Mouse (Mus musculus) forebrain, embryonic 11.5 days (tissue): ENCODE measurements around the gene Ano6. TPM values are rescaled to one million over a fixed set of nuclear protein-coding genes. Genes with fewer than 3 reads are reported as not detected.

Experiments used
- ATAC-seq: fragments of 200-750 bp; cut with Nextera tagmentation; replicated peaks from 2 replicates; pipeline ENCODE4 v1.8.0; 2017; ENCODE audit warnings: moderate TSS enrichment; ENCODE audit not compliant: low FRiP score
- DNase-seq: peaks from one replicate; pipeline ENCODE4 v3.0.0-alpha.2; 2017; ENCODE audit warnings: low spot score
- H3K27ac ChIP-seq: fragments of 300-500 bp; sonication (generic); 2 replicates; pipeline ENCODE4 v1.5.1; 2014; ENCODE audit warnings: low read depth, low read length
- H3K27me3 ChIP-seq: fragments of 300-500 bp; sonication (generic); 2 replicates; pipeline ENCODE4 v1.6.1; 2014; ENCODE audit warnings: mild to moderate bottlenecking, low read length, mixed read lengths; ENCODE audit not compliant: control insufficient read depth, insufficient read depth
- H3K36me3 ChIP-seq: fragments of 300-500 bp; sonication (generic); 2 replicates; pipeline ENCODE4 v1.6.1; 2014; ENCODE audit warnings: mild to moderate bottlenecking, low read length, moderate library complexity, mixed read lengths; ENCODE audit not compliant: control insufficient read depth, insufficient read depth
- H3K4me1 ChIP-seq: fragments of 300-500 bp; sonication (generic); replicated peaks from 2 replicates; pipeline ENCODE4 v1.6.1; 2014; ENCODE audit warnings: low read length, mixed read lengths; ENCODE audit not compliant: control insufficient read depth, insufficient read depth
- H3K4me2 ChIP-seq: fragments of 300-500 bp; sonication (generic); 2 replicates; pipeline ENCODE4 v1.6.1; 2014; ENCODE audit warnings: low read depth, mild to moderate bottlenecking, low read length, moderate library complexity, mixed read lengths; ENCODE audit not compliant: severe bottlenecking
- H3K4me3 ChIP-seq: fragments of 300-500 bp; sonication (generic); 2 replicates; pipeline ENCODE4 v1.5.1; 2014; ENCODE audit warnings: low read depth, low read length
- H3K9ac ChIP-seq: fragments of 300-500 bp; sonication (generic); 2 replicates; pipeline ENCODE4 v1.6.1; 2014; ENCODE audit warnings: low read length
- H3K9me3 ChIP-seq: fragments of 300-500 bp; sonication (generic); 2 replicates; pipeline ENCODE4 v1.6.1; 2016; ENCODE audit warnings: low read length, mixed read lengths; ENCODE audit not compliant: control insufficient read depth
- WGBS: fragments of 180-500 bp; shearing (Covaris S2); extraction: QIAGEN DNeasy Blood & Tissue Kit; methylation state at CpG from one replicate; pipeline ENCODE4 v1.1.7; 2014; 5-methylcytosine and 5-hydroxymethylcytosine counted together
- polyA plus RNA-seq: library from polyadenylated mRNA; unstranded; fragments of >200 nt; fragmentation: Nextera tagmentation; extraction: Ambion mirVana; gene quantifications from 2 replicates; pipeline ENCODE4 v1.2.1, GENCODE M21; 2014

Ano6 gene
- polyA plus RNA-seq, 1 experiment from 2014 or later, result 40.3 TPM

GRCm38 (mm10) chr15:95989496-95990124 lies 199.0 kb downstream of the Ano6 start:
- H3K27me3 ChIP-seq, result no peaks in the 10 kb centered on the region
- no peaks in the 10 kb centered on the region for H3K4me1 ChIP-seq
- no peak for ATAC-seq
- no peak overlapping the region for H3K9ac ChIP-seq
- no peak overlapping the region for H3K27ac ChIP-seq
- WGBS, result 92% methylated on average over 9 of the region's 9 CpGs
- no peak for DNase-seq
- H3K9me3 ChIP-seq, result no peaks in the 10 kb centered on the region; the same call in 1 of the 2 replicates
- no peaks in the 10 kb centered on the region for H3K36me3 ChIP-seq
- no peak overlapping the region for H3K4me3 ChIP-seq
- no peak overlapping the region for H3K4me2 ChIP-seq

GRCm38 (mm10) chr15:96002958-96003601 lies 212.4 kb downstream of the Ano6 start:
- no peak overlapping the region for H3K27ac ChIP-seq

GRCm38 (mm10) chr15:96011640-96012390 lies 221.2 kb downstream of the Ano6 start:
- ATAC-seq, result no peak

More at GRCm38 (mm10) chr15:96002958-96003601, 212.4 kb downstream of the Ano6 start:
- H3K4me1 ChIP-seq, result no peaks in the 10 kb centered on the region
- no peaks in the 10 kb centered on the region for H3K36me3 ChIP-seq
- no peak overlapping the region for H3K4me2 ChIP-seq
- DNase-seq (no peak), ATAC-seq (no peak)
- WGBS, result 86% methylated on average over 6 of the region's 6 CpGs
- no peak overlapping the region for H3K9ac ChIP-seq
- H3K4me3 ChIP-seq, result no peak overlapping the region
- no peaks in the 10 kb centered on the region for H3K9me3 ChIP-seq
- H3K27me3 ChIP-seq, result no peaks in the 10 kb centered on the region

GRCm38 (mm10) chr15:96012391-96012775 lies 221.7 kb downstream of the Ano6 start:
- Histone ChIP-seq H3K9ac (no peak overlapping the region), H3K27me3 (no peaks in the 10 kb centered on the region), H3K36me3 (no peaks in the 10 kb centered on the region), H3K4me1 (no peaks in the 10 kb centered on the region), H3K9me3 (no peaks in the 10 kb centered on the region; the same call in 1 of the 2 replicates), H3K4me3 (no peak overlapping the region), H3K27ac (no peak overlapping the region), H3K4me2 (no peak overlapping the region)
- ATAC-seq (no peak), DNase-seq (no peak)
- WGBS, result 65% methylated on average over 8 of the region's 8 CpGs

More at GRCm38 (mm10) chr15:96011640-96012390, 221.2 kb downstream of the Ano6 start:
- H3K9ac ChIP-seq, result no peak overlapping the region
- no peak overlapping the region for H3K4me2 ChIP-seq
- H3K27ac ChIP-seq, result no peak overlapping the region
- H3K4me1 ChIP-seq, result no peaks in the 10 kb centered on the region
- no peak for DNase-seq
- 83% methylated on average over 16 of the region's 16 CpGs for WGBS
- H3K9me3 ChIP-seq, result no peaks in the 10 kb centered on the region; the same call in 1 of the 2 replicates
- H3K27me3 ChIP-seq, result no peaks in the 10 kb centered on the region
- no peaks in the 10 kb centered on the region for H3K36me3 ChIP-seq
- no peak overlapping the region for H3K4me3 ChIP-seq

GRCm38 (mm10) chr15:96014501-96014900 lies 223.9 kb downstream of the Ano6 start:
- Histone ChIP-seq H3K9ac (no peak overlapping the region), H3K4me2 (no peak overlapping the region), H3K36me3 (no peaks in the 10 kb centered on the region), H3K27ac (no peak overlapping the region), H3K9me3 (no peaks in the 10 kb centered on the region; the same call in 1 of the 2 replicates), H3K27me3 (no peaks in the 10 kb centered on the region), H3K4me3 (no peak overlapping the region), H3K4me1 (no peaks in the 10 kb centered on the region)
- WGBS, result 96% methylated on average over 4 of the region's 4 CpGs
- ATAC-seq (no peak), DNase-seq (no peak)

- DNase-seq, result no peak
- WGBS, result 91% methylated on average over 3 of the region's 3 CpGs
- no peak for ATAC-seq
Observed at GRCm38 (mm10) chr15:96020465-96020864, 229.8 kb downstream of the Ano6 start.

GRCm38 (mm10) chr15:96021506-96021905 lies 230.9 kb downstream of the Ano6 start:
- WGBS, result 60% methylated on average over 10 of the region's 10 CpGs
- DNase-seq, result no peak
- H3K27ac ChIP-seq, result no peak overlapping the region
- no peak overlapping the region for H3K9ac ChIP-seq
- no peaks in the 10 kb centered on the region; the same call in 1 of the 2 replicates for H3K9me3 ChIP-seq
- H3K27me3 ChIP-seq, result no peaks in the 10 kb centered on the region
- no peaks in the 10 kb centered on the region for H3K4me1 ChIP-seq
- H3K4me2 ChIP-seq, result no peak overlapping the region
- no peak overlapping the region for H3K4me3 ChIP-seq
- H3K36me3 ChIP-seq, result no peaks in the 10 kb centered on the region
- ATAC-seq, result no peak

More at GRCm38 (mm10) chr15:96020465-96020864, 229.8 kb downstream of the Ano6 start:
- Histone ChIP-seq H3K36me3 (no peaks in the 10 kb centered on the region), H3K4me1 (no peaks in the 10 kb centered on the region), H3K27ac (no peak overlapping the region), H3K4me3 (no peak overlapping the region), H3K9me3 (no peaks in the 10 kb centered on the region; the same call in 1 of the 2 replicates), H3K4me2 (no peak overlapping the region), H3K9ac (no peak overlapping the region), H3K27me3 (no peaks in the 10 kb centered on the region)
